Mouse (Mus musculus) olfactory bulb, adult 2 months (tissue): ENCODE data around the gene Hapln3.

ENCODE experiments used
- CTCF ChIP-seq: fragments of 200-500 bp; IDR thresholded peaks from 2 replicates; pipeline ENCODE4 v1.5.1; 2012; ENCODE audit warnings: low read depth, mild to moderate bottlenecking, low read length, moderate library complexity; ENCODE audit not compliant: insufficient read depth
- POLR2A ChIP-seq: fragments of 200-500 bp; IDR thresholded peaks from 2 replicates; pipeline ENCODE4 v1.6.1; 2012; ENCODE audit warnings: mild to moderate bottlenecking, low read depth, low read length, moderate library complexity; ENCODE audit not compliant: insufficient read depth

DNA sequence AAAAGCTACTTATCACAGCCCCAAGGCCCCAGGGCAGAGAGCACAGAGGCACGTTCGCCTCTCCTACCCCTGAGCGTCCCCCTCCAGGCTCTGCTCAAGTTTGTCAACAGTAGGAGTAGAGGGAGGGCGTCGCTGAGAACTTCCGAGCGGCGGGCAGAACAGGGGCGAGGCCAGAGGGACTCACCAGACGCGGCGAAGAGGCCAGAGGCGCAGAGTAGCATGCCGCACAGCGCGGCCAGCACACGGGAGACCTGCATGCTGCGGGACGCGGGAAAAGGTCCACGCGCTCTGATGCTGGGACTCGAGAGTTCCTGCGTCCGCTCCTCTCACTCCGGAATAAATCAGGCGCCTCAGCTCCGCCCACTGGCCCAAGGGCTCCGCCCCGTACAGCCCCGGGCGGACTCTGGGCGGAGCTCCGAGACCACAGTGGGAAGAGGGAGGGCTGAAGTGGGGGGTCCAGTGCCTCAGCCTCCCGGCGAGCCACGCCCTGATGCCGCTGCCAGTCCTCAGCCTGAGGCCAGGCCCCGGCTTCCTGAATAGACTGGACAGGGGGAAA is 18.0 kb upstream of the Hapln3 start, which contains the start of gene Mfge8:
- TF ChIP-seq POLR2A, result no peak
- TF ChIP-seq CTCF, result no peak
